ENCODE assay signal across 7 mouse cellular contexts in the genomic region with DNA sequence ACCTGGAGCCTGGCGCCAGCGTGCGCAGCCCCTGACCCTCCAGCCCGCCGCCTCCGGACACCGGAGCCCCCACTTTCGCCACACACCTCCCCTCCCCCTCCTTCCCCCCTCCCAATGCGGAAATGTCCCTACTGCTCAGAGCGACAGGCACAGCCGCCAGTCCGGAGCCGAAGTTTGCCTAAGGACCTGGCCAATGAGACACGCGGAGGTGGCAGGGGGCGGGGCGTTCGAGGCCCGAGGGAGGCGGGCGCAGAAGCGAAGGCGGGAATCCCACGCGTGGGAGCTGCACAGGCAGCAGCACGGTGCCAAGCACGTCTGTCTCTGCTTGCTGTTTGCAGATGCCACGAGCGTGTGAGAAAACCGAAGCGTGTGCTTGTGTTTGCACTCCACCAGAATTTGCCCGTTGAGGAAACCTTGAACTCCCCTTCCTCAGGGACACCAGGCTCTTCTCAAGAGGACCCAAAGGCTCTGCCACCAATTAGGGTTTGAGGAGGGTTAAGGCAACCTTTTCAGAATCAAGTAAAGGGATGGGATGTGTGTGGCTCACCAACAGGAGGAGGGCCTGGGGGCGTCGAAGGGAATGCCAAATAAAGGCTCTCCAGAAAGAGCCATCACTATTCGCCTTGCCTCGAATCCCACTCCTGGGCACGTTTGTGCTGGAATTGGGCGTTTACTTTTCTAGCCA. TPM values are rescaled to one million over a fixed set of nuclear protein-coding genes. Genes with fewer than 3 reads are reported as not detected.
A peak's percentile ranks its signal among the peaks of the same experiment; 100 is the strongest.
DNase-seq lines count a peak whose midpoint lies in the region; ATAC-seq lines count a peak whose summit lies in the region.

A gene (minus strand): TSS at position 80 of the 685 bp plus-strand sequence.

- no peaks in the 10 kb centered on the region for H3K9me3 ChIP-seq in intestine, embryonic 16.5 days (ENCODE audit: control insufficient read depth, low read length)
- H3K9me3 ChIP-seq in midbrain, embryonic 11.5 days (ENCODE audit: control insufficient read depth, low read length): no peaks in the 10 kb centered on the region

- peak within 1 kb of the TSS; percentile 97 for H3K27ac ChIP-seq in intestine, embryonic 16.5 days (ENCODE audit: low read length)
- H3K27ac ChIP-seq in midbrain, embryonic 11.5 days (ENCODE audit: low read depth, low read length): peak within 1 kb of the TSS; percentile 85

- WGBS in intestine, embryonic 16.5 days: 5% methylated on average over 38 of the region's 38 CpGs
- WGBS in midbrain, embryonic 11.5 days: 5% methylated on average over 37 of the region's 38 CpGs

- intact Hi-C loops in left cerebral cortex, postnatal 36 days (cut with DNase I): loop anchor here (10.0 kb wide), 1 partner anchor 194 kb away; no protein-coding TSS in a partner anchor

- peak within 1 kb of the TSS; percentile 77 for H3K4me2 ChIP-seq in intestine, embryonic 16.5 days (ENCODE audit: low read depth, low read length)
- H3K4me2 ChIP-seq in midbrain, embryonic 11.5 days: peak within 1 kb of the TSS; percentile 61

- H3K27me3 ChIP-seq in intestine, embryonic 16.5 days (replicated peaks; ENCODE audit: control insufficient read depth, insufficient read depth, low read length): no peaks in the 10 kb centered on the region
- H3K27me3 ChIP-seq in midbrain, embryonic 11.5 days (ENCODE audit: control insufficient read depth, insufficient read depth, low read length): no peaks in the 10 kb centered on the region

- H3K4me1 ChIP-seq in intestine, embryonic 16.5 days (ENCODE audit: control insufficient read depth, insufficient read depth, low read length): peaks cover 18% of the 10 kb centered on the region
- H3K4me1 ChIP-seq in midbrain, embryonic 11.5 days (ENCODE audit: control insufficient read depth, insufficient read depth, low read length): peaks cover 15% of the 10 kb centered on the region

- peak; percentile 91 for ATAC-seq in intestine, embryonic 16.5 days
- peak; percentile 97 for ATAC-seq in midbrain, embryonic 11.5 days (ENCODE audit: low FRiP score)

- H3K36me3 ChIP-seq in intestine, embryonic 16.5 days (ENCODE audit: control insufficient read depth, insufficient read depth, low read length): no peaks in the 10 kb centered on the region
- no peaks in the 10 kb centered on the region for H3K36me3 ChIP-seq in midbrain, embryonic 11.5 days (ENCODE audit: control insufficient read depth, insufficient read depth, low read length)

- H3K9ac ChIP-seq in intestine, embryonic 16.5 days (ENCODE audit: low read depth, low read length): peak within 1 kb of the TSS; percentile 87
- H3K9ac ChIP-seq in midbrain, embryonic 11.5 days (ENCODE audit: low read length): peak within 1 kb of the TSS; percentile 85

- peak; percentile 98 for DNase-seq in adrenal gland, adult 2 months
- DNase-seq in embryo, embryonic 11 days: peak; percentile 98
- peak; percentile 97 to 99 for DNase-seq in gastrocnemius, postnatal 4 days (ENCODE audit: low spot score in 2 of 2)
- peak; percentile 97 to 98 for DNase-seq in left cerebral cortex, postnatal 36 days (ENCODE audit: low spot score in 2 of 2)
- DNase-seq in midbrain, embryonic 11.5 days (ENCODE audit: low spot score, missing footprints): peak; percentile 99
- peak; percentile 84 for DNase-seq in spleen, adult 12 weeks (ENCODE audit: low spot score)

- H3K4me3 ChIP-seq in intestine, embryonic 16.5 days (ENCODE audit: low read length): peak within 1 kb of the TSS; percentile 75
- H3K4me3 ChIP-seq in midbrain, embryonic 11.5 days (ENCODE audit: low read depth, low read length): peak within 1 kb of the TSS; percentile 78

RNA-seq across cellular contexts. Expression of the gene that starts here (rescaled TPM):
- total RNA-seq in adrenal gland, adult 2 months (2021): 10 to 100 TPM; 66.2 to 84.6 TPM
- 0.60 and 1.1 TPM in 2 replicates for polyA plus RNA-seq in adrenal gland, adult 2 months (2012; rRNA removed)
- 100 to 1,000 TPM; 285 to 289 TPM for total RNA-seq in gastrocnemius, postnatal 4 days (2021)
- polyA plus RNA-seq in intestine, embryonic 16.5 days (2015; fragmentation: Nextera tagmentation; extraction: Ambion mirVana): 122 and 130 TPM in 2 replicates
- total RNA-seq in left cerebral cortex, postnatal 36 days (2021): 10 to 100 TPM; 71.0 to 73.6 TPM
- 70.0 and 75.2 TPM in 2 replicates for polyA plus RNA-seq in midbrain, embryonic 11.5 days (2014; fragmentation: Nextera tagmentation; extraction: Ambion mirVana)

Comparison
In these comparisons a context has a peak if more than half of its experiments do, and no peak if none do; other contexts are left out.
1. Peak in every context shown above with its lines: DNase-seq, ATAC-seq, H3K4me3 ChIP-seq and H3K27ac ChIP-seq.
2. RNA of the gene that starts here (polyA plus RNA-seq): 122 to 130 TPM in intestine, embryonic 16.5 days and 70.0 to 75.2 TPM in midbrain, embryonic 11.5 days; 0.60 to 1.1 TPM in adrenal gland, adult 2 months; every median in the first group is over 10 times any median in the second.